Mouse (Mus musculus): ENCODE data around the gene Tmem230.

The Tmem230 gene

DNA sequence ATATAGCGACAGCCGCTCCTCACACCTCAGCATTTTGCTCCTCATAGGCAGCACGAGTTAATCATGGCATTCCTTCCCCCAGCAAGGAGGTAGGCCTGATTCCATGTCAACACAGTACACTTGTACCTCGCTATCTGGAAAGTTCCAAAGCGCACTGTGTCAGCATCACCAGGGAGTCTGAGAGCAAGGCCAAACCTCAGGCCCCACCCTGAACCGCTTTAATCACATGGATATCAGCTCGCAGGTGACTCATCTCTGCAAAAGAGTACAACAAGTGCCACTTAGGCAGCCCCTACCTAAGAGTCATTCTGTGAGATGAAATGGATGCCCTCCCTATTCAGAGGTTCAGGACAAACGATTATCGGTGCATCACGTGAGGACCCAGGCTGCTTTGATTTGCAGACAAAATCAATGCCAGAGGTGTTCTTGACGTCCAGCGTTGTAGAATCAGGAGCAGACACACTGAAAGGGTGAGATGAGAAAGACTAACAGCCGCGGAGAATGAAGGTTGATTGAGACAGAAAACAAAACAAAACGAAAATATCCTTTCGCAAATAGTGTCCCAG lies 41.2 kb downstream of the Tmem230 start:
- TF ChIP-seq GATA4 (IDR thresholded peaks at IDR 0.05; ENCODE audit: insufficient replicate concordance, low read length) = no peak

DNA sequence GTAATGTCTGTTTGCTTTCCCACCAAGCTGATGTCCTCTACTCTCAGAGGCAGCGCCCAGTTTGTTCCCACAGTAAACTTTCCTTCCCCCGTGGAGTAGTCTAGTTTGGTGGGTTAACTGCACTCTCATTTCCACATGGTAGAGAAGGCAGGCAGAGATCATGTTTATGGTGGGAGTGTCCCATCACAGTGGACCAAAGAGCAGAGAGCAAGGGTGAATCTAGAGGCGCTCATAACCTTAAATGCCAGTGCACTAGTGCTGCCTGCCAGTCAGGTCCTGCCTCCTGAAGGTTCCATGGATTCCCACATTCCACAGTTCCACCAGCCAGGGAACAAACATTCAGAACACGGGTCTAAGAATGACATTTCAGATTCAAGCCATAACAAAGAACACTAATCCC lies 42.1 kb downstream of the Tmem230 start:
- no peak for TF ChIP-seq GATA4 (IDR thresholded peaks at IDR 0.05; ENCODE audit: insufficient replicate concordance, low read length)

DNA sequence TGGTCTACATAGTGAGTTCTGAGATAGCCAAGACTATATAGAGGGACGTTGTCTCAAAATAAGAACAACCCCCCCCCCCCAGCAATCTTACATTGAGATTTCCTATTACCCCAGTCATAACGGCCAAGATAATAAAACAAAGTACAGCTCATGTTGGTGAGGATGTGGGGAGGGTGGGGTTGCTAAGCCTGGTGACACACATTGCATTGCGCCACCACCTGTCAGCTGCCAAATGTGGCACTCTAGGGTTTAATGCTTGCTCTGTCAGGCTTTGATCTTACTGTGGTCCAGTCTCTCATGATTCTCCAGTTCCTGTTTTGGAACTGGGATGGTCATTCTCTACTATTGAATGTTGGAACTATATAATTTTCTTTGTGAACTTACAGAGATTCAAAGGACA lies 43.8 kb downstream of the Tmem230 start:
- TF ChIP-seq GATA4 (IDR thresholded peaks at IDR 0.05; ENCODE audit: insufficient replicate concordance, low read length) = no peak

DNA sequence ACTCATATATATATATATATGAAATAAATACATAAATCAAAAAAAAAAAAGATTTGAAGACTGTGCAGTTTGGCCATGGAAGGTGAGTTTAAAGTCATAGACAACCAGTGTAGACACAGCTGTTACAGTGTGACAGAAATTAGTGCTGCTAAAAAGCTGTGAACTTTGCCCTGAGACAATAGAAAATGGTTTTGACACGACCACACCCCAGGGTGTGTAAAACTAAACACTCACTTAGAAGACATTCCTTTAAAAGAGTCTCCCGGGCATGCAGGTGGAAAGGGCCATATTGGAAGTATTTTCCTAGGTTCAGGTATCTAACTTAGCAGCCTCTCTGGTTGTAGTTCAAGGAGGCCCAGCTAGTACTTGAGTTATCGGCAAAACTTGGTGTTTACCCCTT lies 44.4 kb downstream of the Tmem230 start:
- TF ChIP-seq GATA4 (IDR thresholded peaks at IDR 0.05; ENCODE audit: insufficient replicate concordance, low read length) = no peak

DNA sequence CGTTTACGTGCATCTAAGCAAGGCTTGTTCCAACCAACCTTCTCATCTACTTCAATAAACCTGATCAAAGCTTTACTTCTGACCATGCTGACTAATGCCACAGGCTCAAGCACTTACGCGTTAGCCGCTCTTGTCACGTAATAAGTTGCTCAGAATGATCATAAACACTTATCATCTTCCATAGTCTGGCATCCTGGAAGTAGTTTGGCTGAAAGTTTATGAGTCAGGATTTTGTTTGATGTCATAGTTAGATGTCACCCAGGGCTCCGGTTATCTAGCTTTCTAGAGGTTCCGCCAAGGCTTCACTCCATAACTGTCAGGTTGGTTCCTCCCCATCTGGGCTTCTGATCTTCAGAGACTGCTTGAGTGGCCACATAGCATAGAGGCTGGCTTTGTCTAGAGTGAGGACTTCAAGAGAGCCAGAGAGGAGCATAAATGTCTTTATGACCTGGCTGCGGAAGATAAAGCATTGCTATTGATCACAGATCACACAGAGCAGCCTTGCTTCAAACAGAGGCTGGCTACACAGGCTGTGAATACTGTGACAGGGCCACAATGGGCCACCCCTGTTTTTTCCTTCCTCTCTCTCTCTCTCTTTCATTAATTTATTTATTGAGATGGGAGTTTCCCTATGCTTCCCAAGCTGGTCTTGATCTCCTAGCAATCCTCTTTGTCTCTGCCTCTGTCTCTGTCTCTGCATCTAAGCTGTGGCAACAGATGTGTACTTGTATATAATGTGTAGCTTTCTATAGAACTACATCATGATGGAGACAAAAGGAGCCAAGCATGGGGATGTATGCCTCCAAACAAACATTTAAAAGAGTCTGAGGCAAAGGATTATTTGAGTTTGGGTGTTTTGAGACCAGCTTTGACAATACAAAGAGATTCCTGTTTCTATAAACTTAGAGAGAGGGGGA lies 49.3 kb downstream of the Tmem230 start:
- no peak for TF ChIP-seq GATA4 (IDR thresholded peaks at IDR 0.05; ENCODE audit: insufficient replicate concordance, low read length)

DNA sequence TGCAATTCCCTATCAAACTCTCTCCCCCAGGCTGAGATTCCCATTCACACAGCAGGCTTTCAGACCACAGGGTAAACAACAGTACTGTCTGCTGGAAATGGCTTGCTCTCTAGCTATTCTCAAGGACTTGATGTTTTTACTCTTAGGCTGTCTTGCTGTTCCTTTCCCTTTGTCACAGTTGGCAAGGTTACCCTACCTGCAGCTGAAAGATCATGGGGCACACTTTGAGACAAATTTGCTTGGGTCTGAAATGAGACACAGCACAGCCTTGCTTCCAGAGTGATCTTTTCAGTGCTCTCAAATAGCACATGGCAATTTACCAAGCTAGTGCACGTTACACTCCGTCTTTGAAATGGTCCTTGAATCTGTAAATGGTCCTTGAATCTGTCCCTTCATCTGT lies 52.0 kb downstream of the Tmem230 start:
- no peak for TF ChIP-seq GATA4 (IDR thresholded peaks at IDR 0.05; ENCODE audit: insufficient replicate concordance, low read length)

DNA sequence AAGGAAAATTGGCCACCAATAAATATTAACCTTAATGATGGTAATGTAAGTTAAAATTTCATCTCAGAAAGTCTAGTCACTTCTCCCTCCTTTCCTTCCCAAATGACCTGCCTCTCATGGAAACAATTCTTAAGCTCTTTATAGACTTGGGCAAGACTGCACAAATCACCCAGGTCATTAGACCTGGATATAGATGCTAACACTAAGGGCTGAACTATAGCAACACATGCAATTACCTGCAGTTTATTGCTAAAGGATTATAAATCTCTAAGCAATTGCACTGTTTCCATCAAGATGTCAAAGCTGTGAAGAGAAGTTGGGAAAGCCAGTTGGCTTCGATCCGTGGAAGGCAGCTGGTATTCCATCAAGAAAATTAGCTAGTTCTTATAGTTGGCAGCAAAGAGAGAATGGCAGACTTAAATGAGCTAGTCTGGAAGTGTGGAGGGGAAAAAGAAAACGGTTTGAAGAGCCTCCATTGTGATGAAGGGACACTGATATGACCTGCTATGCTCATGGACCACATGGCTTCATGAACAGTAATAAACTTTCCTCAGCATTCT lies 56.9 kb downstream of the Tmem230 start:
- TF ChIP-seq GATA4 (IDR thresholded peaks at IDR 0.05; ENCODE audit: insufficient replicate concordance, low read length) = no peak
